In the genomic region with DNA sequence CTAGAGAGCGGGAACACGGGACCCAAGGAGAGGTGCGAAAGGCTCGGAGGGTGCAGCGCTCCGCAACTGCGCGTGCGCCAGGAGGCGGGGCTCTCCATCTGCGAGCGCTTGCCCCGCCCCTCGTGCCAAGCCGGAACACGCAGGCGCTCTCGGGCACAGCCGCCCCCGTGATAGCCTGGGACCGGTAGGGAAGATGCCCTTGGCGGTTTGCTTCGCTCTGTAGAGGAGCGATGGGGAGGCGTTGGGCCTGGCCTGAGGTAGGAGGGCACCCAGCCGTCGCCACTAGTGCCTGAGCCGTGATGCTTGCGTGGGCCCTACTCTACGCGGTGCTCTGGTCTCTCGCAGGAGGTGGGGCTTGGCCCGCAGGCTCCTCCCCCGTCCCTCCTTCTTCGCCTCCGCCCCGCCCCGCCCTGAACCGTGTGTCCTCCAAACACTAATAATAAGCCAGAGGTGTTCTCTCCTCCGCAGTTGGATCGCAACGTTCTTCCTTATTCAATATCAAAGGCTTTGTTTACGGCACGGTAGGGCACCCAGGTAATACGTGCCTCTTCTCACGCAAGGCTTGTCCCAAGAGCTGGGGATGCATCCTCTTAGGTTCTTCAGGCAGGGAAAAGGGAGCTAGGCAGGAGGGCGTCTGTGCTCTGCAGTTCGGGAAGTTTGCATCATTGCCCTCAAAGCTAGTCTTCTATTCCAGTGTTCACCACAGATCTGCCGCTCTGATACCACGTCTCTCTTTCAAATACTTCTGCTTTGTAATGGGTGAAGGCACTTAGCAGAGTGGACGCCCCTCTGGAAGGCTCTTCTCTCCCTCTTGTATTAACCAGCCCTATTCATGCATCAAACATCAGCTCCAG, we compare ENCODE assay signal across 8 mouse cellular contexts. TPM values are rescaled to one million over a fixed set of nuclear protein-coding genes. Genes with fewer than 3 reads are reported as not detected.
DNase-seq lines count a peak whose midpoint lies in the region; ATAC-seq lines count a peak whose summit lies in the region.

TSS of gene Zpbp2 (plus strand) at position 123 of the 854 bp plus-strand sequence.

- under 1% methylated on average over 51 of the region's 51 CpGs for WGBS in hindbrain, embryonic 15.5 days

- no peaks in the 10 kb centered on the region for H3K9me3 ChIP-seq in hindbrain, embryonic 15.5 days

- H3K9ac ChIP-seq in hindbrain, embryonic 15.5 days: peak within 1 kb of the TSS; percentile 86

- peaks cover 43% of the 10 kb centered on the region for H3K27me3 ChIP-seq in hindbrain, embryonic 15.5 days

- ATAC-seq in hindbrain, embryonic 15.5 days (ENCODE audit: low FRiP score, low read depth): peak; percentile 98

- H3K4me2 ChIP-seq in hindbrain, embryonic 15.5 days: peak within 1 kb of the TSS; percentile 69

- peak within 1 kb of the TSS; percentile 96 for H3K27ac ChIP-seq in hindbrain, embryonic 15.5 days (replicated peaks)

- peak; percentile 89 for DNase-seq in WW6 (ENCODE audit: low read depth, low spot score)
- DNase-seq in cerebellum, postnatal 36 days: peak; percentile 91 to 94
- DNase-seq in frontal cortex, postnatal 36 days (ENCODE audit: low spot score in 2 of 2): peak; percentile 93 to 94
- peak; percentile 86 for DNase-seq in left cerebral cortex, adult 11 months (ENCODE audit: low spot score)
- DNase-seq in lung, postnatal 36 days: peak; percentile 90
- peak; percentile 96 for DNase-seq in retina, embryonic 14.5 days (ENCODE audit: low spot score)
- DNase-seq in thymus, postnatal 36 days: peak; percentile 94 to 97

- H3K4me3 ChIP-seq in hindbrain, embryonic 15.5 days: peak within 1 kb of the TSS; percentile 87

- peaks cover 9% of the 10 kb centered on the region for H3K4me1 ChIP-seq in hindbrain, embryonic 15.5 days (replicated peaks)

- no peaks in the 10 kb centered on the region for H3K36me3 ChIP-seq in hindbrain, embryonic 15.5 days

RNA-seq across cellular contexts. Expression of gene Zpbp2, which starts in this region (rescaled TPM):
- polyA plus RNA-seq in hindbrain, embryonic 15.5 days (2015; fragmentation: Nextera tagmentation; extraction: Ambion mirVana): 0.13 and 0.25 TPM in 2 replicates

Comparison
In these comparisons a context has a peak if more than half of its experiments do, and no peak if none do; other contexts are left out.
1. Peak in every context shown above with its lines: DNase-seq, ATAC-seq, H3K4me3 ChIP-seq and H3K27ac ChIP-seq.
2. Peak in ATAC-seq, H3K4me3 ChIP-seq, H3K27ac ChIP-seq, H3K9ac ChIP-seq and H3K4me2 ChIP-seq in hindbrain, embryonic 15.5 days; RNA of the gene not detected or under 1 TPM.